Mouse (Mus musculus) hindbrain, embryonic 11.5 days (tissue): ENCODE results near the gene Nlgn2. TPM values are rescaled to one million over a fixed set of nuclear protein-coding genes. Genes with fewer than 3 reads are reported as not detected.

Experiments used
- ATAC-seq: fragments of 200-750 bp; cut with Nextera tagmentation; 2 replicates; pipeline ENCODE4 v1.8.0; 2017; ENCODE audit warnings: mild to moderate bottlenecking, moderate TSS enrichment, moderate library complexity; ENCODE audit not compliant: low FRiP score
- DNase-seq: peaks from one replicate; pipeline ENCODE4 v3.0.0-alpha.2; 2015; ENCODE audit warnings: low spot score
- H3K27ac ChIP-seq: fragments of 300-500 bp; sonication (generic); 2 replicates; pipeline ENCODE4 v1.5.1; 2014; ENCODE audit warnings: mild to moderate bottlenecking, low read depth, low read length
- H3K27me3 ChIP-seq: fragments of 300-500 bp; sonication (generic); 2 replicates; pipeline ENCODE4 v1.6.1; 2014; ENCODE audit warnings: mild to moderate bottlenecking, low read length, moderate library complexity, mixed read lengths; ENCODE audit not compliant: control insufficient read depth, insufficient read depth
- H3K36me3 ChIP-seq: fragments of 300-500 bp; sonication (generic); 2 replicates; pipeline ENCODE4 v1.6.1; 2014; ENCODE audit warnings: mild to moderate bottlenecking, low read length, moderate library complexity, mixed read lengths; ENCODE audit not compliant: control insufficient read depth, insufficient read depth
- H3K4me1 ChIP-seq: fragments of 300-500 bp; sonication (generic); replicated peaks from 2 replicates; pipeline ENCODE4 v1.6.1; 2014; ENCODE audit warnings: low read length, mixed read lengths; ENCODE audit not compliant: control insufficient read depth, insufficient read depth
- H3K4me2 ChIP-seq: fragments of 300-500 bp; sonication (generic); replicated peaks from 2 replicates; pipeline ENCODE4 v1.6.1; 2014; ENCODE audit warnings: mild to moderate bottlenecking, low read depth, low read length
- H3K4me3 ChIP-seq: fragments of 300-500 bp; sonication (generic); 2 replicates; pipeline ENCODE4 v1.5.1; 2014; ENCODE audit warnings: low read depth, low read length
- H3K9ac ChIP-seq: fragments of 300-500 bp; sonication (generic); 2 replicates; pipeline ENCODE4 v1.6.1; 2014; ENCODE audit warnings: low read depth, low read length
- H3K9me3 ChIP-seq: fragments of 300-500 bp; sonication (generic); 2 replicates; pipeline ENCODE4 v1.6.1; 2016; ENCODE audit warnings: low read length; ENCODE audit not compliant: control insufficient read depth
- WGBS: fragments of 180-500 bp; shearing (Covaris S2); extraction: QIAGEN DNeasy Blood & Tissue Kit; methylation state at CpG from one replicate; pipeline ENCODE4 v1.1.7; 2014; 5-methylcytosine and 5-hydroxymethylcytosine counted together
- polyA plus RNA-seq: library from polyadenylated mRNA; unstranded; fragments of >200 nt; fragmentation: Nextera tagmentation; extraction: Ambion mirVana; gene quantifications from 2 replicates; pipeline ENCODE4 v1.2.1, GENCODE M21; 2014

The Nlgn2 gene
- polyA plus RNA-seq, 1 experiment from 2014 or later = 16.1 TPM

GRCm38 (mm10) chr11:69799394-69800137, 38.0 kb downstream of the Nlgn2 start:
- Histone ChIP-seq H3K4me1 (peaks cover 19% of the 10 kb centered on the region), H3K27ac (peak overlapping the region; percentile 89), H3K9me3 (no peaks in the 10 kb centered on the region), H3K4me3 (peak overlapping the region; percentile 54), H3K4me2 (peak overlapping the region; percentile 73), H3K9ac (peak overlapping the region; percentile 11; the same call in 1 of the 2 replicates), H3K27me3 (peaks cover 44% of the 10 kb centered on the region), H3K36me3 (no peaks in the 10 kb centered on the region)
- 20% methylated on average over 11 of the region's 12 CpGs for WGBS
- ATAC-seq (peak; percentile 30; the same call in 1 of the 2 replicates), DNase-seq (peak; percentile 76)

- Histone ChIP-seq H3K27ac (no peak overlapping the region), H3K4me1 (peaks cover 12% of the 10 kb centered on the region), H3K4me2 (no peak overlapping the region), H3K36me3 (no peaks in the 10 kb centered on the region), H3K9ac (no peak overlapping the region), H3K4me3 (no peak overlapping the region), H3K27me3 (peaks cover 28% of the 10 kb centered on the region), H3K9me3 (no peaks in the 10 kb centered on the region)
- DNase-seq (no peak), ATAC-seq (no peak)
- 69% methylated on average over 7 of the region's 7 CpGs for WGBS
Measured at GRCm38 (mm10) chr11:69797924-69798323, 39.7 kb downstream of the Nlgn2 start.

DNA sequence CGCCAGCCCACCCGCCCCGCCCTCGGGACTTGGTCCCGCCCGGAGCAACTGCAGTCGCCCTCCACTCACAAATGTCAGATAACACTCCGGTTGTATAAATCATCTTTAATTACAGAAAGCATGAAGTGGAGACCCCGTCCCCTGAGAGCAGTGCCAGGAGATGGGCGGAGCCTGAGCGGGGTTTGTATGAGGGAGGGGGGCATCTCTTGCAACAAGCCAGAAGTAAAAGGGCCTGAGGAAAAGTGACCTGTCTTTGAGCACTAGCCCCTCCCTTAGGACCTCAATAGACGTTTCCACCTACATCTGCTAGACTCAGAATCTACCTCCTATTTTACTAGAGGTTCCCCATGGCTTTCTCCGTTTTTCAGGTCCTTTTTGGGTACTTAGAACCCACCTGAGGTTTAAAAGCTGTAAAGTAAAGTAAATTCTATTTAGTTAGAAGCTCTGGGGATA, 41.6 kb downstream of the Nlgn2 start:
- no peaks in the 10 kb centered on the region for H3K9me3 ChIP-seq
- ATAC-seq (no peak), DNase-seq (no peak)
- H3K4me1 ChIP-seq = peaks cover 6% of the 10 kb centered on the region; the same call in 1 of the 2 replicates
- WGBS = 2% methylated on average over 13 of the region's 13 CpGs
- H3K27me3 ChIP-seq = peaks cover 11% of the 10 kb centered on the region
- no peak overlapping the region for H3K27ac ChIP-seq
- H3K9ac ChIP-seq = 0 out of 2 replicates have a peak overlapping the region, but pooled peaks have one; percentile 4
- peak overlapping the region; percentile 33 for H3K4me3 ChIP-seq
- peak overlapping the region; percentile 83 for H3K4me2 ChIP-seq
- no peaks in the 10 kb centered on the region for H3K36me3 ChIP-seq

GRCm38 (mm10) chr11:69795168-69795982, 42.2 kb downstream of the Nlgn2 start, which contains the start of gene Chrnb1:
TSS of gene Chrnb1 (minus strand) at chr11:69795943.
- Histone ChIP-seq H3K4me2 (peak within 1 kb of the TSS; percentile 83), H3K27me3 (peaks cover 11% of the 10 kb centered on the region), H3K36me3 (no peaks in the 10 kb centered on the region), H3K9me3 (no peaks in the 10 kb centered on the region), H3K9ac (0 out of 2 replicates have a peak within 1 kb of the TSS, but pooled peaks have one; percentile 4), H3K4me1 (peaks cover 6% of the 10 kb centered on the region; the same call in 1 of the 2 replicates), H3K4me3 (peak within 1 kb of the TSS; percentile 33), H3K27ac (no peak within 1 kb of the TSS)
- ATAC-seq (peak; percentile 88), DNase-seq (peak; percentile 89)
- 2% methylated on average over 52 of the region's 52 CpGs for WGBS

DNA sequence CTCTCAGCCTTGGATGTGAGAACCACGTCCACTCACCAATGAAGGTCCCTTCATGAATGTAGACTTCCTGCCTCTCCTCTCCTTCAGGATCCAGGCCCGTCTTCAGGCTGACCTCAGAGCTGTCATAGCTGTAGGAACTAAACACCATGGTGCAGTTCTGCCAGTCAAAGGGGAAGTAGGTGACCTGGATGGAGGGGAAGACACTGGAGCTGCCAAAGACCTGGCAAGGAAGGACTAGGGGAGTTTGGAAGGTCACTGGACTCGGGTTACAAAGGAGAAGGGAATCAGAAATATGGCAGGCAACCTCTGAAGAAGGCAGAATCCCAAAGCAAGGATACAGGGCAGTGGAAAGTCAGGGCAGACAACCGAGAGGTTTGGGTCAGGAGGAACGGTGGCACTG, 44.2 kb downstream of the Nlgn2 start:
- H3K4me2 ChIP-seq = no peak overlapping the region
- H3K9me3 ChIP-seq = no peaks in the 10 kb centered on the region
- H3K9ac ChIP-seq = no peak overlapping the region
- H3K27ac ChIP-seq = no peak overlapping the region
- DNase-seq = no peak
- H3K4me1 ChIP-seq = 0 out of 2 replicates have a peak, but pooled peaks cover 2% of the 10 kb centered on the region
- 69% methylated on average over 5 of the region's 5 CpGs for WGBS
- H3K4me3 ChIP-seq = no peak overlapping the region
- H3K27me3 ChIP-seq = peaks cover 9% of the 10 kb centered on the region
- no peak for ATAC-seq
- no peaks in the 10 kb centered on the region for H3K36me3 ChIP-seq

GRCm38 (mm10) chr11:69791420-69791819, 46.2 kb downstream of the Nlgn2 start:
- DNase-seq (no peak), ATAC-seq (no peak)
- H3K27me3 ChIP-seq = peaks cover 5% of the 10 kb centered on the region; the same call in 1 of the 2 replicates
- no peak overlapping the region for H3K4me3 ChIP-seq
- 68% methylated on average over 5 of the region's 5 CpGs for WGBS
- H3K4me2 ChIP-seq = no peak overlapping the region
- no peak overlapping the region for H3K27ac ChIP-seq
- H3K36me3 ChIP-seq = no peaks in the 10 kb centered on the region
- H3K9me3 ChIP-seq = no peaks in the 10 kb centered on the region
- H3K4me1 ChIP-seq = 0 out of 2 replicates have a peak, but pooled peaks cover 2% of the 10 kb centered on the region
- no peak overlapping the region for H3K9ac ChIP-seq

GRCm38 (mm10) chr11:69789431-69789830, 48.2 kb downstream of the Nlgn2 start:
- no peak overlapping the region for H3K4me3 ChIP-seq
- 74% methylated on average over 5 of the region's 5 CpGs for WGBS

GRCm38 (mm10) chr11:69787306-69787705, 50.3 kb downstream of the Nlgn2 start:
- H3K27me3 ChIP-seq = no peaks in the 10 kb centered on the region
- DNase-seq (no peak), ATAC-seq (no peak)
- H3K4me1 ChIP-seq = no peaks in the 10 kb centered on the region
- H3K4me3 ChIP-seq = no peak overlapping the region
- no peaks in the 10 kb centered on the region for H3K9me3 ChIP-seq
- H3K36me3 ChIP-seq = no peaks in the 10 kb centered on the region
- no peak overlapping the region for H3K9ac ChIP-seq
- WGBS = 82% methylated on average over 5 of the region's 5 CpGs
- no peak overlapping the region for H3K27ac ChIP-seq
- H3K4me2 ChIP-seq = no peak overlapping the region

More at GRCm38 (mm10) chr11:69789431-69789830, 48.2 kb downstream of the Nlgn2 start:
- H3K36me3 ChIP-seq = no peaks in the 10 kb centered on the region
- H3K27me3 ChIP-seq = no peaks in the 10 kb centered on the region
- no peak overlapping the region for H3K4me2 ChIP-seq
- no peak overlapping the region for H3K27ac ChIP-seq
- no peaks in the 10 kb centered on the region for H3K9me3 ChIP-seq
- DNase-seq (no peak), ATAC-seq (no peak)
- H3K4me1 ChIP-seq = no peaks in the 10 kb centered on the region
- no peak overlapping the region for H3K9ac ChIP-seq
